Mouse (Mus musculus) liver, embryonic 14.5 days (tissue): Measurements from ENCODE around the gene Ror1.

ENCODE experiments used
- CTCF ChIP-seq: IDR thresholded peaks from 2 replicates; pipeline ENCODE4 v1.5.1; 2016; ENCODE audit warnings: antibody characterized with exemption, low read depth, control low read depth
- EP300 ChIP-seq: IDR thresholded peaks from 2 replicates; pipeline ENCODE4 v1.6.1; 2016; ENCODE audit warnings: antibody characterized with exemption, low read depth

DNA sequence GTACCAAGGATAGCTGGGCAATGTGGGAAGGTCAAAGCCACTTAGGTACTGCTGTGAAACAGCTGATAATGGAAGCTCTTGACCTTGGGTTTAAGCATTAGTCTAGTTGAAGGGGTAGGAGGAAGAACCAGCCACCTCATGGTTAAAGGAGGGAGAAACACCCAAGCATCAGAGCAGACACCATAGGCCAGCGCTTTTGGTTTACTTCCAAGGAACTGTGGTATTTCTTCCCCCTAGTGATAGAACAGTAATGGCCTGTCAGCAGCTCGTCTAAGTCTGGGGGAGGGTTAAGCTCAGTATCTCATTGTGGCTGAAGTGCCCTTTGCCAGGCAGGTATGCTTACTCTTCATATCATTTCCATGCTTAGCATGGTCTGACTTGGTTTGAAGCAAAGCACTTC, 102.7 kb downstream of the Ror1 start:
- TF ChIP-seq CTCF (no peak), EP300 (no peak)
